Mouse (Mus musculus) embryonic fibroblast, embryonic 13.5 days (primary cell): Measurements from ENCODE around the gene Ung. TPM values are rescaled to one million over a fixed set of nuclear protein-coding genes. Genes with fewer than 3 reads are reported as not detected.

Source experiments
- H3K27ac ChIP-seq: 2 replicates; pipeline ENCODE4 v1.5.1; 2012; ENCODE audit warnings: low read length, control low read depth, inconsistent platforms; ENCODE audit not compliant: insufficient read depth
- H3K4me1 ChIP-seq: 2 replicates; pipeline ENCODE4 v1.6.1; 2011; ENCODE audit warnings: low read length; ENCODE audit not compliant: control insufficient read depth, insufficient read depth
- H3K4me3 ChIP-seq: 2 replicates; pipeline ENCODE4 v1.5.1; 2011; ENCODE audit warnings: mild to moderate bottlenecking, control low read depth, low read length; ENCODE audit not compliant: insufficient read depth
- CTCF ChIP-seq: IDR thresholded peaks from 2 replicates; pipeline ENCODE4 v1.5.1; 2011; ENCODE audit warnings: mild to moderate bottlenecking, control low read depth, low read length, moderate library complexity, borderline replicate concordance; ENCODE audit not compliant: insufficient read depth
- POLR2A ChIP-seq: IDR thresholded peaks from 2 replicates; pipeline ENCODE4 v1.6.1; 2011; ENCODE audit warnings: low read depth, mild to moderate bottlenecking, control low read depth, low read length, moderate library complexity
- polyA plus RNA-seq: library from polyadenylated mRNA; stranded (reverse); fragments of >200 nt; gene quantifications from 2 replicates; pipeline ENCODE4 v1.2.4, GENCODE M21; 2011; ENCODE audit warnings: low read depth; ENCODE audit not compliant: missing spikeins, insufficient read length

Ung gene
- polyA plus RNA-seq, 1 experiment: 8.9 TPM

DNA sequence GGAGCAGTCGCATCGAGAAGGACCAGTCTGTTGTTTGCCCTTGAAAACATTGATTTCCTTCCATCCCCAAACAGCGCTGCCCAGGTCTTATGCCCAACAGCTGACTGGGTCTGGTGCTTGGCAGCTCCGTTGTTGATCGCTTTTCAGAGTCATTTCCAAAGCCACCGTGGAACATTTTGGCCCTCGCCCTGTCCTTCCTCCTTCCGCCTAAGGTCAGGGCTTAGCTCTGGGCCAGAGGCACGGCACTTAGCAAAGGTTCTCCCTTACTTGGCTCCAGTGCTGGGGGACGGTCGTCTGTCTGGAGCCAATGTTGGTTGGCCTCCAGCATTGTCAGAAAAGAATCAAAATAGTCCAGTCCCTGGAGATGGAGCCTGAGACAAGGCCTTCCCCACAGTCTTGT, 49.4 kb downstream of the Ung start:
- Histone ChIP-seq H3K4me1 (no peaks in the 10 kb centered on the region), H3K27ac (no peak overlapping the region), H3K4me3 (no peak overlapping the region)
- TF ChIP-seq CTCF (no peak), POLR2A (no peak)

DNA sequence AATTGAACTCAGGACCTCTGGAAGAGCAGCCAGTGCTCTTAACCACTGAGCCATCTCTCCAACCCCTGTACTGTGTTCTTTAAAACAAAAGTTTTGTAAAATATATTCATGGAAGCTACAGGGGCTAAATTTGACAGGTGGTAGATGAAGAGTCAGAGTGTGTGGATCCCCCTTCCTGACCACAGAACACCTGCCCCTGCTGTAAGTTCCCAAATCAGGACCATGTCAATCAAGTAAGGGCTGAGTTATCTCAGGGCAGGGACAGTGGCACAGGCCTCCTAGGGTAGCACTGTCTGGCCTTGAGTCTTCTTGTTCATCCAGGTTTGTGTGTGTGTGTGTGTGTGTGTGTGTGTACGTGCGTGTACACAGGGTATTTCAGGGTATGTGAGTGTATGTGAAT, 53.3 kb downstream of the Ung start:
- Histone ChIP-seq H3K4me3 (no peak overlapping the region), H3K4me1 (no peaks in the 10 kb centered on the region), H3K27ac (no peak overlapping the region)
- no peak for TF ChIP-seq POLR2A
- TF ChIP-seq CTCF: no peak

DNA sequence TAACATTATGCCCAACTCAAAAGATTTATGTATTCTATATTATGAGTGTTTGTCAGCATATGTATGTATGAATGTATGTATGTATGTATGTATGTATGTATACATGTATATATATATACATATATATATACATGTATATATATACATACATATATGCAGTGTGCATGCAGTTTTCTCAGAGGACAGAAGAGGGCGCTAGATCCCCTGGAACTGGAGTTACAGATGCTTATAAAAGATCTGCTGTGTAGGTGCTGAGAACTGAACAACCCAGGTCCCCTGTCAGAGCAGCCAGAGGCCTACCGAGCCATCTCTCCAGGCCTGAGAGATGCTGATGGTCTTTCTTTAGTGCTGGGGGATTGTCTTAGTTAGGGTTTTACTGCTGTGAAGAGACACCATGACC, 56.9 kb downstream of the Ung start:
- 0 out of 2 replicates have a peak, but pooled peaks cover 3% of the 10 kb centered on the region for H3K4me1 ChIP-seq
- no peak overlapping the region for H3K27ac ChIP-seq
- TF ChIP-seq POLR2A: no peak
- no peak for TF ChIP-seq CTCF
- H3K4me3 ChIP-seq: no peak overlapping the region

Other genes with a start within 250 kb of the Ung start
- gene Coro1c, start 221.6 kb upstream of the Ung start, polyA plus RNA-seq: 158 and 229 TPM in 2 replicates
- 21.0 and 22.9 TPM in 2 replicates for gene Ssh1, start 136.5 kb upstream of the Ung start, polyA plus RNA-seq
- not detected in 2 replicates for gene Dao, start 126.7 kb upstream of the Ung start, polyA plus RNA-seq
- gene Usp30, start 64.9 kb upstream of the Ung start, polyA plus RNA-seq: 12.2 and 12.4 TPM in 2 replicates
- 0.35 and 0.89 TPM in 2 replicates for gene Svop, start 38.8 kb upstream of the Ung start, polyA plus RNA-seq
- 4.4 and 5.6 TPM in 2 replicates for gene Alkbh2, start 2.2 kb upstream of the Ung start, polyA plus RNA-seq
- 1.4 and 1.6 TPM in 2 replicates for gene Acacb, start 16.1 kb downstream of the Ung start, polyA plus RNA-seq
- not detected in 2 replicates for gene Foxn4, start 143.4 kb downstream of the Ung start, polyA plus RNA-seq
- 1.6 and 2.5 TPM in 2 replicates for gene Myo1h, start 158.8 kb downstream of the Ung start, polyA plus RNA-seq